Mouse (Mus musculus) heart, postnatal 14 days (tissue): Measurements from ENCODE around the gene Agap3. TPM values are rescaled to one million over a fixed set of nuclear protein-coding genes. Genes with fewer than 3 reads are reported as not detected.

ENCODE experiments used
- DNase-seq, 2 experiments: peaks; one replicate each; pipeline ENCODE4 v3.0.0; 2021 to 2022
- intact Hi-C: fragments of 180-260 bp; cut with DNase I; formaldehyde crosslinking; loops from one replicate; pipeline ENCODE4 v1.15.1; 2025
- total RNA-seq, 2 experiments: library from RNA; stranded (reverse); gene quantifications; 2 replicates each; pipeline ENCODE4 v1.2.3; 2021

Agap3 gene
- total RNA-seq, 2 experiments from 2014 or later: 71.0 to 72.2 TPM

DNA sequence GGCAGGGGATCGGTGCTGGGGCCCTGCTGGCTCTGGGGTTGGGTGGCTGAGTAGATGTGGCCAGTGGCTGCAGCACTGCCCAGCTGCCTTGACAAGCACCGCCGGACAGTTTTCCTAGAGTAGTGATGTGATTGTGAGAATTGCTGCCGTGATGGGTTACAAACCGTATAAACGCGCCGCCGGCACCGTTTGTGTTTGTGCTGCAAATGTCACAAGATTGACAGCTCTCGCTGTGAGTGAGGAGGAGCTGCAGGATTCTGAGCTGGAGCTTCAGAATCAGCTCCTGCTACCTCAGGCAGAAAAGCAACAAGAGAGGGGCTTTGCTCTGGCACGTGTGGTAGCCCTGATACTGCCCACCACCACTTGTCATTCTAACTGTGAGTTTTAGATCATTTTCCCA lies 14.8 kb downstream of the Agap3 start:
- intact Hi-C loops: no loop called here
- no peak for DNase-seq

DNA sequence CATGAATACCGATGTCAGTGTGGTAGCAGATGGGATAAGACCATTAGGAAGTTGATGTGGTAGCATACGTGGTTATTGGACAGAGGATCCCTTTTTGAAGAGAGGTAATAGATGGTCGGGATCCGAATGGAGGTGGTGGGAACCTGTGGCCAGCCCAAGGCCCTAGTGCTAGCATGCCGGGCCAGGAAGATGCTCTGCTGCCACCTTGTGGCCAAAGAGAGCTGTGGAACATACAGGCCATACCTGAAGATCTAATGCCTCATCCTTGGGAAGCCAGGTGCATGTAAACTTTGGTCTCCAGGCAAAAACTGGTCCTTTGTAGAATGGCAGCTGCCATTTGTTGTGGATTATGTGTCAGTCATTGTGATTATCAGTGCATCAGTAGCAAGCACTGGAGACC lies 18.6 kb downstream of the Agap3 start:
- intact Hi-C loops: loop anchor here (2.0 to 5.0 kb wide), 4 partner anchors 46 to 208 kb away; no protein-coding TSS in a partner anchor
- DNase-seq: peak; percentile 82 to 89

GRCm38 (mm10) chr5:24472884-24473619 lies 21.1 kb downstream of the Agap3 start:
- DNase-seq: no peak
- intact Hi-C loops: loop anchor here (5.0 kb wide), 1 partner anchor 211 kb away; no protein-coding TSS in a partner anchor

DNA sequence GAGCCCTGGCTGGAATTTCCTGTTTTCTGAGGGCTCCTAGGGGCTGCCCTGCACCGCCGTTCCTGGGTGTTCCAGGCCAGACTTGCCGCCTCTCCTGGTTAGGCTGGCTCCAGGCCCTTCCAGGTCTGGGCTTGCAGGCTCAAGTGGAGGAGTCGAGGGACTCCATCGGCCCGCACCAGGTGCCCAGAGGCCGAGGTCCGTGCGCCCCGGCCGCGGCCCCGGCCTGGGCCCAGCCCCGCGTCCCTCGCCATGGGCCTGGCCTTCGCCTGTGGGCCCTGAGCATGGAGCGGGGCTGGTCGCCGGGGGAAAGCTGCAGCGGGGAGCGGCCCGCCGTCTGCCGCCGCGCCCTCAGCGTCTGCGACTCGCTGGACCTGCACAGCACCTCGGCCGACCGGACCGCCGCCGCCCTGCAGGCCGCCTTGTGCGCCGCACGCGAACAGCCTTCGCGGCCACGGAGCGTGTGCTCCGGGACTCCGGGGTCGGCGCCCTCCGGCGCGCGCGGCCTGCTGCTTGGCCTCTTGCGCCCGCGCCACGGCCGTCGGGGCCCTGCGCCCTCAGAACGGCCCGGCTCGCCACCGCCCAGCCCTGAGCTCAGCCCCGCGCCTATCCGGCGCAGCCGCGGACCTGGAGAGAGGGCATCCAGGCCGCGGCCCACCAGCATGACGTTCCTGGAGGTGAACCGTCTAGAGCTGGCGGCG lies 22.2 kb downstream of the Agap3 start:
- DNase-seq: peak in 1 of 2 experiments; percentile 21
- intact Hi-C loops: loop anchor here (5.0 kb wide), 1 partner anchor 212 kb away; no protein-coding TSS in a partner anchor

- intact Hi-C loops: loop anchor here (5.0 kb wide), 1 partner anchor 212 kb away; no protein-coding TSS in a partner anchor
- peak; percentile 69 to 72 for DNase-seq
These were observed 22.8 kb downstream of the Agap3 start for GRCm38 (mm10) chr5:24474723-24475261.

DNA sequence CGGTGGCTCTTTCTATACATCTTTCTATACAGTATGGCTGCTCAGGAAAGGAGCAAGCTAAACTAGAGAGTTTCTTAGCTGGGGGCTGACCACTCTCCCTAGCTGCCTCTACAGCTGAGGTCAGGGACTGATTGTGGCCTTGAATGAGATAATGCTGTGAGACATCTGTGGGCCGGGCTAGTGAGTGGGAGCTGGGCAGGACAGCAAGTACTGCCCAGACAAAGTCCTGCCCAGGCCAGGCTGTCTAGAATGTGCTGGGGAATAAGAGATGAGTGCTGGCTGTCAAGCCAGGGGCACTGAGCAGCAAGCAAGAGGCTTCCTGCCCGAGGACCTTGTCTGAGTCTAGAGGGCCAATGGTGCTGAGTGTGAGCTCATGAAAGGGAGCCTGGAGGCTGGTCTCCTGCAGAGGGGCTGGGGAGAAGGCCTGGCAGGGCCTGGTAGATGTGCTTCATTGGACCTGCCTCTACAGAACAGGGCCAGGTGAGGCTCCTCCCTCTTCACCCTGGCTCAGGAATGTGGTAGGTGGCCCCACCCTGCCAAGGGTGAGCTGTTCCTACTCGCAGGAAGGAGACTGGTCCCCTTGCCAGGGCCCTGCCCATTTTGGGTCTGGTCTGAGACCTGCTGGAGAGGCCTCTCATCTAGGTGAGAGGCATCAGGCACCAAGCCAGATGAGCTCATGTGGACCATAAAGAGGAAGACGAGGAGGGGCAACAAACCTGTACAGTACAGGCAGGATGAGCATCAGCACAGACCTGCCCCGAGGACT lies 23.7 kb downstream of the Agap3 start:
- intact Hi-C loops: no loop called here
- DNase-seq: peak in 1 of 2 experiments; percentile 28

- intact Hi-C loops: no loop called here
- DNase-seq: no peak
These were observed 25.9 kb downstream of the Agap3 start for GRCm38 (mm10) chr5:24477909-24478308.

GRCm38 (mm10) chr5:24481647-24482046 lies 29.7 kb downstream of the Agap3 start:
- intact Hi-C loops: loop anchor here (10.0 kb wide), 1 partner anchor 173 kb away; no protein-coding TSS in a partner anchor
- DNase-seq: peak; percentile 67 to 75

- DNase-seq: no peak
- intact Hi-C loops: loop anchor here (10.0 kb wide), 1 partner anchor 172 kb away; no protein-coding TSS in a partner anchor
These were observed 30.5 kb downstream of the Agap3 start for GRCm38 (mm10) chr5:24482247-24483079.

DNA sequence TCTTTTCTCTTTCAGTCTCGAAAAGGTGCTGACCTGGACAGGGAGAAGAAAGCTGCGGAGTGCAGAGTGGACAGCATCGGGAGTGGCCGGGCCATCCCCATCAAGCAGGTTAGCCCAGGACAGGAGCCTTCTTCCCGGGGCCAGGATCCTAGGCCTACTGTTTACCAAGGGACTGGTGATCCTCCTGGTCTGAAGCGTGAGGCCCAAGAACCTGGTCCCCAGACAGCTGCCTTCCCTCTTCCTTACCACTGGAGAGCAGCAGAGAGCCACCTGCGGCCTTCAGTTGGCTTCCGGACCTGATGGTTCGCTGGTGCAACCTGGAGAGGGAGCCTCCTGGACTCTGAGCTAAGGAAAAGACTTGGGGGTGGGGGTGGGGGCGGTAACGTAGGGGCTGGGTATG lies 31.3 kb downstream of the Agap3 start:
- intact Hi-C loops: loop anchor here (10.0 kb wide), 1 partner anchor 171 kb away; no protein-coding TSS in a partner anchor
- DNase-seq: peak; percentile 54 to 71

DNA sequence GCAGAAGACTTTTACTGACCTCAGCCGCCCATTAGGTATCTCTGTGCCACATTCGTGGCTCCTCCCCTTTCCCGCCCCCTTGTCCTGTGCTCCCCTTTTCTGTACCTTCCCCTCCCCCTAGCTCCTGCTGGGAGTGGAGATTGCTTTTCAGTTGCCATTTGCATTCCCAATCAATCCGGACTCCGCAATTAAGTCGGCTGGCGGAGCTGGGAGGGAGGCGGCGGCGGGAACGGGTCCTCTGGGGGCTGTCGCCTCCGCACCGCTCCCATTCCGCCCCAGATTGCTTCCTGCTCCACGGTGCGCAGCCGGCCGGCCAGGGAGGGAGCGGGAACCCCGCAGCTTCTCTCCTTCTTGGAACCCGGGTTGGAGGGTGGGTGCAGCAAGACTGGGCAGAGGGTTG lies 33.0 kb downstream of the Agap3 start:
- intact Hi-C loops: loop anchor here (10.0 kb wide), 1 partner anchor 170 kb away; no protein-coding TSS in a partner anchor

GRCm38 (mm10) chr5:24486097-24486496 lies 34.1 kb downstream of the Agap3 start:
- peak; percentile 90 to 94 for DNase-seq
- intact Hi-C loops: loop anchor here (2.0 to 10.0 kb wide), 2 partner anchors 43 to 169 kb away; no protein-coding TSS in a partner anchor

More for the DNA sequence above, 33.0 kb downstream of the Agap3 start:
- DNase-seq: no peak

DNA sequence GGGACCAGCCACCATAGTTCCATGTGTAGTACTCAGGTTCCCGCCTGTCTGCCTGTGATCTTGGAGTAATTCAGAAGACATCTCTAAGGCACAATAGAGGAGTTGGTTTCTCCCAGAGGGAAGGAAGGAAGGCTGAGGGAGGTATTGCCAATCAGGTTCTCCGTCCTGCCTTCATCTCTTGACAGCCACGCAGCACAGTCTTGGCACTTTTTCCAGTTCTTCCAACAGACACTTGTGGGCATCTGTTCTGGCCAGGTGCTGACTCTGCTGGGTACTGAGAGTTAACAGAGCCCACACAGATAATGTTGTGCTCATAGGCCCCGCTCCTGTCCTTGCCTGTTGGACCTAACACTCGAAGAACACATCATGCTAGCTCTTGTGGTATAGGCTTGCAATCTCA lies 34.8 kb downstream of the Agap3 start:
- intact Hi-C loops: loop anchor here (2.0 to 10.0 kb wide), 2 partner anchors 42 to 168 kb away; no protein-coding TSS in a partner anchor
- no peak for DNase-seq

DNA sequence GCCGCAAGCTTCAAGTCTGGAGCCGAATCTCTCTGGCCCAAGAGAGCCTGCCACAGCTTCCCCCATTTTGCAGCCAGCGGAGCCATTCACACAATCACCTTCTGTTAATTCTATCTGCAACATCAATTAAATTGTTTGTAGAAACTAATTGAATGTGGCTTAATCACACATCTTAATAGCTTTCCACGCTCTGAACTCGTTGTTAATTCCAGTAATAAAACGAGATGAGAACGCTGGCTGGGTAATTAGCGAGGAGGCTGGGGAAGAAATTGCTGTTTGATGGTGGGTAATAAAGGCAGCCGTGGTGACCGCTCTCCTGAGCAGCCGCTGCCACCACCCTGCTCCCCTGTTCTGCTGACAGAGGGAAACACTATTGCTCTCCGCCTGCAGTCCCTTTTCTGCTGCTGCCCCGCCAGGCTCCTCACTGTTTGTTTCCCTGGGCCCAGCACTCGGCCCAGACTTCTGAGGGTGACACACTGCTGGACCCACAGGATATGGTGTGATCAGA lies 38.5 kb downstream of the Agap3 start:
- intact Hi-C loops: no loop called here
- no peak for DNase-seq

- intact Hi-C loops: no loop called here
- DNase-seq: no peak
These were observed 40.7 kb downstream of the Agap3 start for GRCm38 (mm10) chr5:24492546-24493285.

GRCm38 (mm10) chr5:24495019-24495418 lies 43.0 kb downstream of the Agap3 start:
- intact Hi-C loops: no loop called here

GRCm38 (mm10) chr5:24496756-24497155 lies 44.8 kb downstream of the Agap3 start:
- intact Hi-C loops: no loop called here
- DNase-seq: no peak

More at GRCm38 (mm10) chr5:24495019-24495418, 43.0 kb downstream of the Agap3 start:
- DNase-seq: no peak

DNA sequence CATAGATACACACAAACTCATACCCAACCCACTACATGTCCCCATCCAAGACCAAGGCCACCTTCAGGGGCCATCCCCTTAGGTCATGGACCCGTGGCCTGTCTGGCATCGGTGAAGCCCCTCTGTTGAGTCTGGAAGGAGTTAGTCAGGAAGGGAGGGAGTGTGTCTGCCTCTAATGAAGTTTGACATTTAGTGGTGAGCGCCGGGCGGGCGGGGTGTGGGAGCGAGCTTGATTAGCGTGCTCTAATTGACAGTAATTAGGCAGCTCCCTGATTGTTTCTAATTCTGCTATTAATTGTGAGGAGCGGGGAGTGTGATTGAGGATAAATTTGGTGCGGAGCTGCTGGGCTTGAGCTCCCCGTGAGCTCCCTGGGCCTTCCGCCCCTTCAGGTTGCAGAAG lies 45.5 kb downstream of the Agap3 start:
- intact Hi-C loops: no loop called here
- DNase-seq: no peak
